Mouse (Mus musculus): ENCODE measurements at regions not wholly inside any gene's neighbourhood (a gene's known extent, or its start where the extent isn't known, plus 50 kb on each side); places are given as distances from the start of the nearest gene placed in this dataset.

DNA sequence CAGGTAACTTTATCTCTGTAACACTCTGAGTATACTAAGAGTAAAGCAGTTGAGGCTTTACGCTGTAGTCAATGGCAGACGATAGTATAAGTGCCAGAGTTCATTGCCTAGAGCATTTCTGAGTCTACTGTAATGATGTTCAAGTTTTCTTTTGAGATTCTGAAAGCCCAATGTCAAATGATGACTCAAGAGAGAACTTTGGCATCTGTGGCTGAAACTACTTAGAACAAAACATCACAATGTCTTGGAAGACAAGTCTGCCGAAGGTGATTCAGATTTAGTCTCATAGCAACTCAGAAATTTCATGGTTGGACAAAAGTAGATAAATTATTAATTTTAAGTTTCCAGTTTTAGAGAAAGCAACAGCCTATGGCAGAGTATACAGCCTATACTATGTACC lies 474.2 kb upstream of the A1bg start:
- no peak for DNase-seq

DNA sequence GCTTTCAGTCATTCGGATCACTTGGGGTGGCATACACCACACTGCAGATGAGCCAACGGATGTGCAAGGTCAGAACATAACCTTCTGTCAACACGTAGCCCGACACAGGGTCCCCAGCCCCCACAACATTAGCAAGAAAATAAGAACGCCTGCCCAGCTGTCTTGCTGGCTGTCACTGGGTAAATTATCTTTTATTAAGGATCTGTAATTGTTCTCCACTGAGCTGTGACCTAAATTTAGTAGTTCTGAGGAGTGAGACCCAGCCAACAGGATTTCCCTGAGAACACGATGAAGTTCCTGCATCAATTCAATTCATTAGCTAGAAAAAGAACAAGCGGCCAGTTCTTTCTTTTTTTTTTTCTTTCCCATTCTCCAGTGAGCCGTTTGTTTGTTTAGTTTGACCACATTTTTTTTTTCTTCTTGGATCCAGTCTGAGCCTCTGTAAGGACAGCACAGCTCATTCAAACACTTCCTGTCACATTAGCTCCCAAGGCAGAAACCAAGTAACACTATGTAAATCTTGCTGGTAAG lies 472.5 kb upstream of the A1bg start:
- no peak for DNase-seq

DNA sequence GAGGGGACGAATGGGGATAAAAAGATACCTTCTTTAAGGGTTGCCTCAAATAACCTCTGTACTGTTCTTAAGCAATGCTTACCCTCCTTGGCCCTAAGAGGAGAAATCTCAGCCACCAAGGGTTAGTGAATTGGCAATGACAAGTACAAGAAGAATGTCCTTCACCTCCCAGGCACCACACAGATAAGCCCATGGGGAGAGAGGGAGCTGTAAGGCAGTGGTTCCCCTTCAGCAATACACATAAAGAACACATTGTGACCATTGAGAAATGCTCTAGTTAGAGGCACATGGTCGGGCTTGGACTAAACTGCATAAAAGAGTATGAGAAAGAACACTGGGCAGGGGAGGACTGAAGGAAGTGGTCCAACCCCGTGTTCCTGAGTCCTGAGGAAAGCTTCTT lies 457.9 kb upstream of the A1bg start:
- no peak for DNase-seq

DNA sequence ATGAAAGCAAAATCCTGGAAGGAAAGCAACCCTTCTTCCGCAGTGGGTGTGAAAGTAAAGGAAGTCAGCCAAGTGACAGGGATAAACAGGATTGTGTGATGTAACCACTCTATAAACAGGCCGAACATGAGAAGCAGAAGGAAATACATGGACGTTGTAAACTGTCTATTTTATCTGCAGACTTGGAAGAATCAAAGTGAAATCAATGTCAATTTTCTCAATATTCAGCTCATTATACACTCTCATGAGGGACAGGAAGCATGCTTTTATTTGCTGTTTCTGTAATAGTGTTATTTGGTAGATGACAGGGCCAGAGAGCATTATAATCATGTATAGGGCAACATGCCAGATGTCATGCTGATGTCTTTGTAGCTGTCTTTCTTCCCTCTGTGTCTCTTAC lies 443.5 kb upstream of the A1bg start:
- no peak for DNase-seq

DNA sequence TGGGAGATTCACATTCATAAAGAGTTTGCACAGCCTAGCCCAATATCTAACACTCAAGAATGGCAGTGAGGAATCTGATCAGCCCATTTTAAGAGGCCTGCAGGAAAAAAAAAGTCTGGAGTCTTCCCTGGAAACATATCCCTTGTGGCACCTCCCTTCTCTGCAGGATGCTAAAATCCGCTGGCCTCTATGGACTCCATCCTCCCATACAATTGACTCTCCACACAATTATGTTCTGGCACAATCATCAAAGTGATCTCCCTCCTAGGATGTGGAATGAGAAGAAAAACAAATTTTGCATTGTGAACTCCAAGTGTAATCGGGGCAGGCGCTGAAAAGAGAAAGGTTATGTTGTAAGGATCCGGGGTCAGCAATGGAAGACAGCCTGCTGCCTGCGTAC lies 442.7 kb upstream of the A1bg start:
- DNase-seq = no peak

DNA sequence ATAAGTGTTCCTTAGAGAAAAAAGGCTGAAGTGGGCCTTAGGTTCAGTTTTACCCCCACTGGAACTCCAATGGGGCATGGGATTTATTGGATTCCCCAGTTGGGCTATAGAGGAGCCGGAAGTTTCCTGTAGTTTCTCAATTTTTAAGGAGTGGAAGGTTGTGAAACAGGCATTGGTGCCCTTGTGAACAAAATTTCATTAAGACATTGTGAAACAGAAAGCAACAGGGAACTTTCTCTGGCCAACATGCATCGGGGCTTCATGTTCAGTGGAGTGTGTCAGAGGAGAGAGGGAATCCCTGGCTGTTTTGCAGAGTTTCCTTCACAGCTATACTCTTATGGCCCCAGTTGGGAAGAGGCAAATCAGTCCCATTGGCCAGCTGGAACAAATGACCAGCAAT lies 441.6 kb upstream of the A1bg start:
- DNase-seq = no peak

DNA sequence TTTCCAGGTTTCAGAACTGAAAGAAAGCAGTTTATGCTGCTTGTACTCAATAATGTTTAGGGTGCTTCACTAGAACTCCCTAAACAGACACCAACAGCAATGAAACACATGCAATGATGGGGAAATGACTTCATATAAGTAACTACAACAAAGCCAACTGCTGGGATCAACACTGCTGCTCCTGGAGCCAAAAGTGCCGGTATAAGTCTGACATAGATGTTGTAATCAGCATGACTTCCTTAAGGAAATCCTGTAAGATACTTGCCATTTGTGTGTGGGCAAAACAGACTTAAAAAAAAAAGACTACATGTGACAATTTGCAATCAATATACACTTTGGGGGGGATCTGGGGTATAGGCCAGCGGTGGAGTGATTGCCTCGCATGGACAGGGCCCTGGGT lies 438.4 kb upstream of the A1bg start:
- no peak for DNase-seq

DNA sequence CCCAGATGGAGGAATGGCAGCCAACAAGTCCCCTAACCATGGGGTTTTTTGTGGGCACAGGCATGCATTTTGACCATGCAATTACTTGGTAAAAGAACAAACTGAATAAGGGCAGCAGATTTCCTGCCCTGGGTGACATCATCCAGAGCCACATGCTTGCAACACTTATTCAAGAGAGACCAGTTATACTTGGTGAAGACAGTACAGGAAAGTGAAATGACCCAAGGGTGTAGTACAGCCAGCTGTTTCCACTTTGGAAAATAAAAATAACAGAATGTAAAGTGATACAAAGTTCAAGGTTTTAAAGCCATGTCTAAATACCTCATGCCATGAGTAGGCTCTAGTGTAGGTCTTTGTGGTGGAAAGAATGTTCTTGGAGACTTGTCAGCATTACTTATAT lies 432.5 kb upstream of the A1bg start:
- no peak for DNase-seq

DNA sequence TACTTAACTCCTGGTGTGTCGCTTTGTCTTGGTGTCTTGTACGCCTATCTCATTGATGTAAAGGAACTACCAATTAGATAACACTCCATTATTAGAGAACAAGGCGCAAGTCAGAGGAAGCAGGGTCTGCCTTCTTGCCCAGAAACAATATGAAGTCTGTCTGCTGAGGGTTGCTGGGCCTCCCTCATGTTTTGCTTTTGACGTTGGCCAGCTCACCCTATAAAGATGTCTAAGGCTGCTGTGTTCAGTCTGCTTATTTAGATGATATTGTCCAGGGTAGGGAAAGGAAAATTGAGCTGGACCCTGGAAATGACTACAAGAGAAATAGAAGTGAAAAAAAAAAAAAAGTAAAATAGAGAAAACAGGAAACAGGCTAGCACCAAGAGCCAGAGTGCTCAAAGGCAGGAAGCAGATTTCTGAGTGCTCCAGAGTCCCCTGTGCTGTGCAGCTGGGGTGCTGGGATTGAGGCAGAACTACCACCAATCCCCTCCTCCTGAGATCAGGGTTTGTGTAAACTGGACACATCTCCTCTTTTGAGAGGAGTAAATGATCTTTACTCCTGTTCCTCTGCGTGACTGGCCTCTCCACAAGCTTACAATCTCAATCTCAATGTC lies 429.0 kb upstream of the A1bg start:
- no peak for DNase-seq

DNA sequence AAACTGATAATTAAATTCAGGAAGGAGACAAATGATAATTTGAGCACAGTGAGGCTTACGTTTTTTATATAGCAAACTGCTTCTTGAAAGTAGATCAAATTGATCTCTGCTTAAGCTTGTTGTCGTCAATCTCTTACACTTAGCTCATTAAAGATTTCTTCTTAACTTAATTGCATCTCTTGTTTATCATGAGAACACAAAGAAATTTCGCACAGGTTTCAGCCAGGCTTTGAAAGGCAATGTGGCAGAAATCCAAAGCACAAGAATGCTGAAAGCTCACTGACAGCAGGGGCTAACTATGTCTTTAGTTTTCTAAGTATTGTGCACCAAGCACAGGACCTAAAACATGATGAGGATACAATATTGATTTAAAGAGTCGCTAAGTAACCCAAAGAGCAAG lies 422.3 kb upstream of the A1bg start:
- DNase-seq = no peak

DNA sequence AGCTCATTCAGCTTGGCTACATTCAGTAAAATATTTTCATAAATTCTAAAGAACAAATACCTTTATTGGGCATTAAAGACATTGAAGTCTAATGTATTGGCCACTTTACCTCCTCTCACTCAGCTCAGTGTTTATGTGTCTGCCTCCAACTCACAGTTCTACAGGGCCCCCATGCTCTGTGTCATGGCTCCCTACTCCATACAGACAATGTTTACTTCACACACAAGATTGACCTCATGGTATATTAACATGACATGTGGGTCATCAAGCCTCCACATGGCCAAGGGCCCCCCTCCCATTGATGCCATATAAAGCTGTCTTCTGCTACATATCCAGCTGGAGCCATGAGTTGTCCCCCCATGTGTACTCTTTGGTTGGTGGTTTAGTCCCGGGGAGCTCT lies 419.8 kb upstream of the A1bg start:
- no peak for DNase-seq

DNA sequence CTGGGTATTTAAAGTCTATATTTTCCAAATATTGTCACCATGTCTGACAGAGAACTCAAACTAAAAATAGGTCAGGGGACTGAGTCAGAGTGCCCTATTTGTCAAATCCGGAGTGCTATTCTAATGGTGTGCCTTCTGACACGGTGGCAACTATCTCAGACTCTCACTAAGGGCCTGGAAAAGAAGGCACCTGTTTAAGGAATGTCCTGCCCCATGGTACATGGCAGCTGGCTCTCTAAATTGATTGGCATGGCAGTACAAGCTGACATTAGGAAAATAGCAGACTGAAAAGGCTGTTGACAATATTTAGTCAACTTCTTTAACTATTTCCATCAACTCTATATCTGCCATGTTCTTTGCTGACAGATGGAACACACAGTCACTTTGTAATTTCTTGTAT lies 405.1 kb upstream of the A1bg start:
- no peak for DNase-seq

DNA sequence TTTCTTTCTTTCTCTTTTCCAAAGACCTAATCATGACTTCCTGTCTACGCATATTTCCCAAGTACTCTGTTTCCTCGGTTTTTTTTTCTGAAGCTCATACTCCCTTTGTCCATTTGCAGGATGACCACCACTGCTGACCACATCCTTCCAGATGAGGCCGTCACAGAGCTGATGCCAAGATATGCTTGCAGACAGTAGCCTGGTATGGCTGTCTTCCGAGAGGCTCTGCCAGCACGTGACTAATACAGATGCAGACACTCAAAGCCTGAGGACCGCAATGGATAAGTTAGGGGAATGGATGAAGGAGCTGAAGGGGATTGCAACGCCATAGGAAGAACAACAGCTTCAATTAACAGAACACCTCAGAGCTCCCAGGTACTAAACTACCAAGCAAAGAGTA lies 399.4 kb upstream of the A1bg start:
- DNase-seq = no peak

DNA sequence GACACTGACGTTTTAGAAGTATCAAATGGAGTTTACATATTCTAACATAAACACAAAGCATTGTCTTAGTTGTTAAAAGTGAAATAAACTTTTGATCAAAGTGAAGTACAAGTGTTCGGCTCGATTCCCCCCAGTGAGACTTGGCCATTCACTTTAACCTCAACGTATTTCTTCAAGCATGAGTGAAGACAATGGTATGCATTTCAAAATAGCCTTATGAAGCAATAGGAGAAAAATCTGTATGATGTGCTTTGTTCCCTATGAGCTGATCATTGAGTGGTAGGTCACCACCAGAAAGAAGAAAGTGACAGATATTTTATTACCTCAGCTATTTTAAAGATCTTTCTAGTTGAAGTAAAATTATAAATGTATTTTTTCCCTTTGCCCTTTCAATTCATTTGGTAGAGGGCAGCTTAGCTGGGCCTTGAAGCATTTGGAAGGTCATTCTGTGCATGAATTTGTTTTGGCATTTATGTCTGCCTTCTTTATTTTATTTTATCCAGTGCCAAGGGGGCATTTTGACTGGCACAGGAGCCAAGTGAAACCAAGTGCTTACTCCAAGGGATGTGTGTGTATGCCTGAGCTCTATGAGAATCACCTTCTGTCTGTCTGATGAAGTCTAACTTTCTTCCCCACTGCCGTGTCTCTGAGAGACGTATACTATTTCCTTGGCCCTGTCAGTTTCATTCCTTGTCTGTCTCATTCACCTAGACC lies 386.8 kb upstream of the A1bg start:
- no peak for DNase-seq

DNA sequence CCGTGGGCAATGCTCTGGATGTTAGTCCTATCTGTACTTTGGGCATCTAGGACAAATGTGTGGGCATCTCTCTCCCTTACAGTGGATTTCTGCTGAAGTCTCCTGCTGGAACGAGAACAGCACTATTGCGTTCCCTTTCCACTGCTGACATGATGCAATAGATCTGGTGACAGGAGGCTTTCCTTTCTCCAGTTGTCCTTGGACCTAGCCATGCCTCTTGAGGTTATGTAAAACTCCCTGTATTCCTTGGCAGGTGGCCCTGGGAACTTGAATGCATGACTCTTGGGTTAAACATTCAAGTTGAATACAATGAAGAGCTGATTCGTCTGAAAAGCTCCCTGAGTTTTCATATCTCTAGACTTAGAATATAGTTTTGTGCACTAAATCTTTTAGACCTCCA lies 386.1 kb upstream of the A1bg start:
- no peak for DNase-seq

DNA sequence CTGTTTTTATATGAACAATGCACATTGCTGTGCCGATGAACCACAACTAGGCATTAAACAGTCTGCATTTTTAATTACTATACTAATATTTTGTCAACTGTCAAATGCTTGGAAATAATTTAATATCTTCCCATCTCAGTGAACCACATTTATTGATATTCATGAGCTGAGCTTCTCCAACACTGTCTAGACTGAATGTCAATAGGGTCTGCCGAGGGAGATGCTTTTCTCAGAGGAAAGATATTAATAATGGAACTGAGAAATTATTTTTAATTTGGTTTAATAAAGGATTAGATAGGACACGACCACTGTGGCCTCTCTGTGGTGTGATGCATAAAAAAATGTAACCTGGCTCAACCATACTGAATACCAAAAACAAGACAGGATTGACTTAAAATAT lies 381.7 kb upstream of the A1bg start:
- DNase-seq = no peak

DNA sequence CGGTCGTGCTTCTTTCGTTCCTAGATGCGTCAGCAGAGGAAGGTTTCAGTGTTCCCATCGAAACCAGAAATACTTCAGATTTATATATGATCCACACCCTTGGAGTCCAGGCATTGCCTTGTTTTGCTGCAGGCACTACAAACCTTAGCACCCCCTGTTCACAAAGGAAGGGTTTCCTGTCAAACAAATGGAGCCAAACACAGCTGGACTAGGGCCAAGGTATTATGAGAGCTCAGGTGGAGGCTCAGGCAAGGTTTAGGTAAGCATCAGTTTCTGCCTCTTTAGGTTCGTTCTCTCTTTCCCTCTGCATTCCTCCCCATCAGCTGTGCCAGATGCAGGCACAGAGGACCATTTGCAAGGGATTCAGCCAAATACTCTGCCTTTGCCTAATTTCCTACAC lies 377.0 kb upstream of the A1bg start:
- DNase-seq = no peak

DNA sequence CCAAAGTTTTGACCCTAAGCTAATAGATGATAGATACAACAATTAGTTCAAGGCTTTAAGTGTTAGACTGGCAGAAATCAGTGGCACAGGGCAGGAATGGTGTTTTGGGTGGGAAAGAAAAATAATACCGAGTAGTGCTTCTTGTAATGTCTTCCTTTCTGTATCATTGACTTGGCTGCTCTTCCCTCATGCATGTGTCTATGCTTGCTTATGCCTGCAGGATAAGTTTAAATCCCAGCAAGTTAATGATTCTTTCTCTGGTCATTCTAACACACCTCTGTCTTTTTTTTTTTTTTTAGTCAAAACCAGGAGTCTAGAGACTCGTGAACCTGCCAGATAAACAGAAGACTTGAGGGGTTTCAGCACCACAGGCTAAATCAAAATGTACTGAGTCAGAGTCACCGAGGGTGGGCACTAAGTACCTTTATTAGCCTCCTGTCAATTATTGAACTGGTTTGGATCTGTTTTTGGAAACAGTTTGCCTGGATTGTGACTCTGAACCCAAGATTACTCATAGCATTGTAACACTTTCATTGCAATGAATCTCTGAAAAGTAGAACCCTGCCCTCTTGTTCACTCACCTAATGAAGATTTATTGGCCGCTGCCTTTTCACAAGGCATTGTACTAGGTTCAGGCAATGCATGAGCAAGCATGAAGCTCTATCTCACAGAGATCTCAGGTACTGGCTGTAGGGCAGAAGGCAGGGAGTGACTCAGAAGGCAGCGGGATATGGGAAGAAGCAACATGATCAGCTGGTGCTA lies 374.8 kb upstream of the A1bg start:
- no peak for DNase-seq

DNA sequence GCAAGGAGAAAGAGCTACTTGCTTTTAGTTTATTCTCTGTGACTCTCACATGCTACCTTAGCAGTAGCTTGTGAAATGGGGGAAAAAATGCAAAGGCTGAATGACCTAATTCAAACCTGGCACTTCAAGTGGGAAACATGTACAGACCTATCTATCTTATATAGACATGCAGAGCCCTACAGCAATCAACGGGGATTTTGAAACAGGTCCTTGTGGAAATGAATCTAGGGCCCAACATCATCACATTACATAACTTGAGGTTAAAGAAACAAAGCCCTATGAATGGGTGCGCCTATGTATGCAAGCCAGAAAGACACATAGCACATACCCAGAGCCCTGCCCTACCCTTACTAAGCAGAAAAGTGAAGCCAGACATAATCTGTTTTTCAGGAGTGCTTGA lies 371.8 kb upstream of the A1bg start:
- no peak for DNase-seq

DNA sequence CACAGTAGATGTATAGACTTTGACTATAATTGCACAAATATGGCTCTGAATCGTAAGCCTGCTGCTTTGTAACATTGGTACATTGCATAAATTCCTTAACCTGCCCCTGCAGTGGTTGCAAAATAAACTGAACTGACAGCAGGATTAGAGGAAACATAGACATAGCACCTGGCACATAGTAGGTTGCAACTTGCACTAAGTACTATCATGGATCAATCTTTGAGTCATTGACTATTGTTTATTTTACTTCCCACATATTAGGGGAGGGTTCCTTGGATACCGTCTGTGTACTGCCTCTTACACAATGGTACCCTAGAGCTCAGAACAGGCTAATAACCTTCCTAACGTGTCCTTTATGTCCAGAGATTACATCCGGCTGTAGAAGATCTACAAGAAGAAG lies 371.3 kb upstream of the A1bg start:
- DNase-seq = no peak

DNA sequence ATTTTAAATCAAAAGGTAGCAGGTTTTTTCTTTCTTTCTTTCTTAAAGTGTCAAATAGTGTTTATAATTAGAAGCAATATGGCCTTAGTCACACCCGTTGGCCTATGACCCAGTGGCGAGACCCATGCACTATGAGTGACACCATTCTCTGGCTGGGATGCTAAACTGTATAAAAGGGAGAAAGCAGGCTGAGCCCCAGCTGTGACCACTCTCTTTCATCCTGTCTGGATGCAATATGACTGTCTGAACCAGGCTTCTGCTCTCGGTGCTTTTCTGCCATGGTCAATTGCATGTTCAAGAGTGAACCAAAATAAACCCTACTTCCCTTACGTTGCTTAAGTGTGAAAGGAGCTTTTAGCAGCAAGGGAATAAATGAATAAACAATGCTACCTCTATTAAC lies 346.0 kb upstream of the A1bg start:
- no peak for DNase-seq

DNA sequence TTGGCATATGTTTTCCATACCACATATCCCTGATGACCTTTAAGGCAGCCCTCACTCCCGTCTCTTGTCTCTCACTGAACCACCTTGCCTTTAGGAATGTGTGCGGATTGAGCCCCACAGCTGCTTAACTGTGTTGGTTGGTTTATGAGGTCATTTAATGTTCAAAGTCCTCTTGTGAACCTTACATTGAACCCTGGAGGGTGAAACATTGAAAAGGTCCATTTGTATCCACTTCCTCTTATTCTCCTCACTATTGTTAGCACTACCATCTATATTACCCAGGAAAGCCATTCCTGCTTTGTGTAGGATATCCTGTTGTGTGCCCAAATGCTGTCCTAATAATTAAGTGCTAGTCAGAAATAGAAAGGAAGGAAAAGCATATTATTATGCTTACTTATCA lies 336.2 kb upstream of the A1bg start:
- no peak for DNase-seq

DNA sequence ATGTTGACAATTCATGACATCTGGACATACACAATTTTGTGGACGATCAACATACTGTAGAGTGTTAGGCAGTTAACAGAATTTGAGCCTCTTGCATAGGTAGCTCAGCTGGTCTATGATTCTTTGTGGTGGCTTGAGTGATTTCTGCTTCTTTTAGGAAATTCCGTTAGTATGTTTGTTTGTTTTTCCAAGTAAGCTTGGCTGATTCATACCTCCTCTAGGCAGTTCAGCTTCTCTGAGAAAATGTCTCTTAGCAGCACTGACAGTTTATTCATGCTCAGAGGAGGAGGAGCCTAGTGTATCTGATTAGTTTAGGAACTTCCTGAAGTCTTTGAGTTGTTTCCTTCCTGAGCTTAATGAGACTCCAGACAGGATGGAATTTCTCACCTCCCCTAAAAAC lies 321.7 kb upstream of the A1bg start:
- DNase-seq = no peak

DNA sequence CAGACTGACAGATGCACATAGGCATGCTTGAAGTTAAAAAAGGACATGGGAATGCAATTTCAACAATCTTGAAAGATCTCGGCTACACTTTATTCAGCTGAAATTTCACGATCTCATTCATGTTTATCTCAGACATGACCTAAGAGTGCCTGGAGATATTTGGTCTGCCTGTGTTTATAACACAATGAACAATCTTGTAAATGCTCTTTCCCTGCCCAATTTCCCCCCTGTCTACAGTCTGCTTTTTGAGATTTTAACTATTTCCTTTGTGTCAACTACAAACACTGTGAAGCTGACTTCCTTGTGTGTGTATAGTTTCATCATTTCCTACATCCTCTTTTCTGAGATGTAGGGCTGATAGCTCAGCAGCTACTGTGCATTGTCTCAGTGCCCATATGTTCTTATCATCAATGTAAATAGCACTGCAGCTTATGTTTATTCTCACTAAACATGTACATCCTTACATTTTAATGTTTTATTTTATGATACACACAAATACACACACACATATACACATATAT lies 319.4 kb upstream of the A1bg start:
- no peak for DNase-seq
